Mouse (Mus musculus) heart, embryonic 14.5 days (tissue): ENCODE results near the gene Snw1. TPM values are rescaled to one million over a fixed set of nuclear protein-coding genes. Genes with fewer than 3 reads are reported as not detected.

Experiments
- ATAC-seq: fragments of 200-750 bp; cut with Nextera tagmentation; 2 replicates; pipeline ENCODE4 v1.8.0; 2017; ENCODE audit warnings: low read depth, moderate TSS enrichment; ENCODE audit not compliant: insufficient number of reproducible peaks, insufficient read depth, low FRiP score
- H3K27ac ChIP-seq, 2 experiments: fragments of 200-500 bp in 1 of 2; fragments of 300-500 bp in 1 of 2; sonication (generic) in 1 of 2; replicated peaks in 1 of 2; 2 replicates each; pipeline ENCODE4 v1.5.1; 2012 to 2014; ENCODE audit warnings: low read depth in 2 of 2, low read length in 2 of 2, control low read depth in 1 of 2, mild to moderate bottlenecking in 1 of 2, mixed read lengths in 1 of 2; ENCODE audit not compliant: control insufficient read depth in 1 of 2, insufficient read depth in 1 of 2
- H3K27me3 ChIP-seq: fragments of 300-500 bp; sonication (generic); 2 replicates; pipeline ENCODE4 v1.6.1; 2014; ENCODE audit warnings: mild to moderate bottlenecking, low read length, control low read depth; ENCODE audit not compliant: control insufficient read depth, insufficient read depth
- H3K36me3 ChIP-seq: fragments of 300-500 bp; sonication (generic); 2 replicates; pipeline ENCODE4 v1.6.1; 2014; ENCODE audit warnings: mild to moderate bottlenecking, control low read depth, low read length, mixed read lengths; ENCODE audit not compliant: control insufficient read depth, insufficient read depth
- H3K4me1 ChIP-seq, 2 experiments: fragments of 200-500 bp in 1 of 2; fragments of 300-500 bp in 1 of 2; sonication (generic) in 1 of 2; 2 replicates each; pipeline ENCODE4 v1.6.1; 2012 to 2014; ENCODE audit warnings: low read length in 2 of 2, control low read depth in 1 of 2, mixed read lengths in 1 of 2; ENCODE audit not compliant: control insufficient read depth in 2 of 2, insufficient read depth in 2 of 2
- H3K4me2 ChIP-seq: fragments of 300-500 bp; sonication (generic); 2 replicates; pipeline ENCODE4 v1.6.1; 2014; ENCODE audit warnings: mild to moderate bottlenecking, low read length
- H3K4me3 ChIP-seq, 2 experiments: fragments of 200-500 bp in 1 of 2; fragments of 300-500 bp in 1 of 2; sonication (generic) in 1 of 2; 2 replicates each; pipeline ENCODE4 v1.5.1; 2012 to 2014; ENCODE audit warnings: low read length in 2 of 2, mild to moderate bottlenecking in 2 of 2, control low read depth in 1 of 2, low read depth in 1 of 2, moderate library complexity in 1 of 2; ENCODE audit not compliant: control insufficient read depth in 1 of 2, insufficient read depth in 1 of 2
- H3K9ac ChIP-seq: fragments of 300-500 bp; sonication (generic); 2 replicates; pipeline ENCODE4 v1.6.1; 2014; ENCODE audit warnings: mild to moderate bottlenecking, low read length
- H3K9me3 ChIP-seq: fragments of 300-500 bp; sonication (generic); 2 replicates; pipeline ENCODE4 v1.6.1; 2016; ENCODE audit warnings: low read length, control low read depth; ENCODE audit not compliant: control insufficient read depth
- WGBS: fragments of 180-500 bp; shearing (Covaris S2); extraction: QIAGEN DNeasy Blood & Tissue Kit; methylation state at CpG from one replicate; pipeline ENCODE4 v1.1.7; 2014; 5-methylcytosine and 5-hydroxymethylcytosine counted together
- microRNA-seq: library from miRNA; unstranded; fragments of <30 nt; microRNA quantifications from one replicate; pipeline ENCODE4, GENCODE M21; 2016
- polyA plus RNA-seq: library from polyadenylated mRNA; unstranded; fragments of >200 nt; fragmentation: Nextera tagmentation; extraction: Ambion mirVana; gene quantifications from 2 replicates; pipeline ENCODE4 v1.2.1, GENCODE M21; 2014

The Snw1 gene
- polyA plus RNA-seq, 1 experiment from 2014 or later = 84.0 TPM

DNA sequence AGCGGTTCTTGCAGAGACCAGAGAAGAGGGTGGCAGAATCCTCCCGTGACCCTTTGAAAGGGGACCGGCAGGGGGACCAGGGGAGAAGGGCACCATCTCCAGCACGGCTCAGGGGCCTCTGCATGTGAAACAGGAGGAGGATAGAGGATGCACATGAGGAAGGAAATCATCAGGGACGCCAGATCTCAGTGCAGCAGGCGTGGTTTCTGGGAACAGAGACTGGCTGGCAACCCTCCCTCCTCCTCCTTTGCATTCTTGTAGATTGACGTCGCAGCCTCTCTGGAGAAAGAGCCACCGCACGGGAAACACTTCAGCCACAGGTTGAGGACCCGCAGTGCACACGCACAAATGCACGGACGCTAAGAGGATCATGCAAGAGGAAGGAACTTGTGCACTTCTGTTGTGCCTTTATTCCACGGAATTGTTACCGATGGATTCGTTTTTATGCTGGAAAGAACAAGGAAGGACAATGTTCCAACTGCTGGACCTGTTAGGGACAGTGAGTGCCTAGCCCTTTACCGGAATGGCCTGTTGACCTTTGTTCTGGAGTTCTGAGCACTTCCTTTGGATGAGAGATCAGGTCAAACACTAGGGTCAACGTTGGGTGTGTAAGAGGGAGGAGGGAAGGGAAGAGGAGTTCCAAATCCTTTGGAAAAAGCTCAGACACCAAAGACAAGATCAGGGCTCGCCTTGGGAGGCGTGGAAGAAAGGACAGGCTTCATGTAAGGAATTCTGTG, 64.0 kb downstream of the Snw1 start:
- WGBS = 21% methylated on average over 21 of the region's 21 CpGs
- no peaks in the 10 kb centered on the region for H3K27me3 ChIP-seq
- H3K36me3 ChIP-seq = no peaks in the 10 kb centered on the region
- ATAC-seq = peak; percentile 44
- peaks cover 17 to 23% of the 10 kb centered on the region in 2 experiments for H3K4me1 ChIP-seq
- peak overlapping the region; percentile 62 for H3K4me2 ChIP-seq
- H3K9me3 ChIP-seq = no peaks in the 10 kb centered on the region
- H3K27ac ChIP-seq = peak overlapping the region; percentile 35 to 70
- peak overlapping the region; percentile 67 for H3K9ac ChIP-seq
- peak overlapping the region; percentile 16 to 23 for H3K4me3 ChIP-seq

DNA sequence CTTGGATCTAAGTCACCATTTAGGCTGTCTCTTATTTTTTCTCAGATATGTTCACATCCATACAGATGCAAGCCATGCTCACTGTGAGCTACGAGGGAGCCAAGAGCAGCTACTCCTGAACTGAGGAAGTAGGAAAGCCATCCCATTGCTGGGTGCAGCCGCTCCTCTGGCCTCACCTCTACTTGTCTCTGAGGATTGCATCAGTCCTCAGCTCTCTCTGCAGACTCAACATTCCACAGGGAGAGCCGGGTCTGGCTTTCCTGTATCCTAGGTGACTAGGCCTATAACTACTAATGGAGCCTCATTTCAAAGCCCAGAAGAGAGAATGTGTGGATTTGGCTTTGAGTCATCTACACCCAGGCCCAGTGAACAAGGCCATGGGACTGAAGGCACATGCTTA, 66.4 kb downstream of the Snw1 start:
- Histone ChIP-seq H3K27ac (no peak overlapping the region), H3K27me3 (no peaks in the 10 kb centered on the region), H3K9me3 (no peaks in the 10 kb centered on the region), H3K4me2 (no peak overlapping the region), H3K9ac (no peak overlapping the region), H3K36me3 (no peaks in the 10 kb centered on the region), H3K4me3 (no peak overlapping the region), H3K4me1 (peaks cover 9 to 12% of the 10 kb centered on the region in 2 experiments)
- ATAC-seq = no peak
- WGBS = 52% methylated on average over 3 of the region's 3 CpGs

DNA sequence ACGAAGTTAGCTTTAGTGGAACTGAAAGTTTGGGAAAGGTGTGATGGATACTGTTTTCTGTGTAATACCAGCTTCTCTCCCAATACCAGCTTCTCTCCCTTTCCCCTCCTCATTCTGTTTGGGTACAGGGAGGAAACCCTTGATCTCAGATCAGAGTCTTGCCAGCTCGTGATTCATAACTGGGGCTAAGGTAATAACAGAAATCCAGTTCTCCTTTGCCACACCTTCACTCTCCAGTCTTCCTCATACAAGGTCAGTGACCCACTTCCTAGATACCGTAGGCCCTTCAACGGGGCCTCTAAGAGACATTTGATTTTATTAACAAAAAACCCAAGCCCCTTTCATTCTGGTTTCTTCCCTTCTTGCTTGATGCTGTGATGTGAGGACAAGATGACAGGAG, 66.9 kb downstream of the Snw1 start:
- Histone ChIP-seq H3K27ac (no peak overlapping the region), H3K36me3 (no peaks in the 10 kb centered on the region), H3K4me3 (no peak overlapping the region), H3K9me3 (no peaks in the 10 kb centered on the region), H3K27me3 (no peaks in the 10 kb centered on the region), H3K4me1 (peaks cover 9 to 12% of the 10 kb centered on the region in 2 experiments), H3K4me2 (no peak overlapping the region), H3K9ac (no peak overlapping the region)
- no peak for ATAC-seq
- 86% methylated on average over 4 of the region's 4 CpGs for whole genome bisulfite sequencing

DNA sequence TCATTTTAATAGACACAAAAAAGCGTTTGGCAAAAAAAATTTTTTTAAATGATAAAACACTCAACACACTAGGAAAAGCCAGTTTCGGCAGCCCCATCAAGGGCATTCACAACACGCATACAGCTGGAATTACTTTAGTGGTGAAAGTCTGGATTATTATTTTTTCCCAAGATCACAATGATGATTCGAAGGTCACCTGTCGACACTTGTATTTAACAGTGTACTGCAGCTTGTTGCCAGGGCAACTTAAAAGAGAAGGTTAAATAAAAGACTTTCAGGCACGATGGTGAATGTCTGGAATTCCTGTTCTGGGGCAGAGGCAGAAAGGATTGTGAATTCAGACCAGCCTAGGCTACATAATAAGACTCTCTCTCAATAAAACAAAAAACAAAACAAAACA, 70.2 kb downstream of the Snw1 start:
- no peak overlapping the region for H3K9ac ChIP-seq
- H3K4me2 ChIP-seq = no peak overlapping the region
- H3K9me3 ChIP-seq = no peaks in the 10 kb centered on the region
- no peak overlapping the region for H3K4me3 ChIP-seq
- no peaks in the 10 kb centered on the region for H3K4me1 ChIP-seq
- no peak for ATAC-seq
- no peaks in the 10 kb centered on the region for H3K27me3 ChIP-seq
- 41% methylated on average over 6 of the region's 6 CpGs for WGBS
- H3K27ac ChIP-seq = no peak overlapping the region
- H3K36me3 ChIP-seq = no peaks in the 10 kb centered on the region

DNA sequence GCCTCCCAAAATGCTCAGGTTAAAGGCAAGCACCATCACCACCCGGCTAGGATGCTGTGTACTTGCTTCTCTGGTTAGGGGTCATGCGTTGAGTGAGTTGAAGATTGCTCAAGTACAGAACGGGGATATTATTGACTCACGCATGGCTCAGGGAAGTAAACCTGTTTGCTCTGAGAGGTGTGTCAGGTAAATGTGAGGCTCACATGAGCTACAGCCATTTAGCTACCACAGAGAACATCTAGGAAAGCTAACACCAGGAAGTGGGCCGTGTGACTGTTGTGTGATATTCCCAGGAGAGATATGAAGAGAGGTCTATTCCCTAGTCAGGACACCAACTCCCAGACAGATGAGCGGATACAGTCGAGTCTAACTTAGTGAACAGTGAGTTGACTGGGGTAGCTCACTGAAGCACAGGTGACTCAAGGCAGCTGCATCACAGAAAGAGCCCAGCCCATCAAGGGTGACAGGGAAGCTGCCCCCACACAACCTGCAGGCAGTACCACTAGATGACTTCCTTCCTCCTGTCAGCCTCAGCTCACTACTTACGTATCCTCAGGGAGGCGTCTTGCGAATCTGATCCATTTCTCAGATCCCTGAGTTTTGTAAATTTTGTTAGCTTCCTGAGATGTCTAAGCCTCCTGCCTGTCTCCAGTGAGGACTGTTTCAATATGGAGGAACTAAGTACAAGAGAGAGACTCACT, 72.8 kb downstream of the Snw1 start:
- no peaks in the 10 kb centered on the region for H3K4me1 ChIP-seq
- no peaks in the 10 kb centered on the region for H3K9me3 ChIP-seq
- WGBS = 77% methylated on average over 10 of the region's 10 CpGs
- H3K9ac ChIP-seq = no peak overlapping the region
- no peak overlapping the region for H3K4me2 ChIP-seq
- no peak overlapping the region for H3K4me3 ChIP-seq
- no peak for ATAC-seq
- H3K27me3 ChIP-seq = no peaks in the 10 kb centered on the region
- no peak overlapping the region for H3K27ac ChIP-seq
- H3K36me3 ChIP-seq = no peaks in the 10 kb centered on the region

Small RNA genes within 50 kb of the gene (microRNA-seq; reads per million reads assigned to microRNA genes)
- 89.5 reads per million, percentile 51 among the genes with 10 or more reads in this experiment for gene Mir3068

Other genes with a start within 250 kb of the Snw1 start
- 0.42 and 0.63 TPM in 2 replicates for gene Noxred1, start 233.5 kb downstream of the Snw1 start, polyA plus RNA-seq
- gene Vipas39, start 206.0 kb downstream of the Snw1 start, polyA plus RNA-seq = 39.2 and 40.0 TPM in 2 replicates
- gene Ahsa1, start 205.8 kb downstream of the Snw1 start, polyA plus RNA-seq = 150 and 167 TPM in 2 replicates
- gene Ism2, start 172.6 kb downstream of the Snw1 start, polyA plus RNA-seq = 0.46 and 0.70 TPM in 2 replicates
- 69.1 and 79.3 TPM in 2 replicates for gene Sptlc2, start 83.9 kb downstream of the Snw1 start, polyA plus RNA-seq
- gene Slirp, start 28.4 kb downstream of the Snw1 start, polyA plus RNA-seq = 248 and 265 TPM in 2 replicates
- 29.5 and 36.1 TPM in 2 replicates for gene Alkbh1, start 28.3 kb downstream of the Snw1 start, polyA plus RNA-seq
- gene Gm5788, start 22.4 kb upstream of the Snw1 start, polyA plus RNA-seq = not detected in 2 replicates
- gene Gm8300, start 42.0 kb upstream of the Snw1 start, polyA plus RNA-seq = not detected in 2 replicates
- gene Oog1, start 130.4 kb upstream of the Snw1 start, polyA plus RNA-seq = not detected in 2 replicates
- not detected in 2 replicates for gene Gm4027, start 146.6 kb upstream of the Snw1 start, polyA plus RNA-seq
- gene Gm16381, start 172.3 kb upstream of the Snw1 start, polyA plus RNA-seq = not detected in 2 replicates